Mouse (Mus musculus): ENCODE results near the gene Pfdn6. TPM values are rescaled to one million over a fixed set of nuclear protein-coding genes. Genes with fewer than 3 reads are reported as not detected.
A peak's percentile ranks its signal among the peaks of the same experiment; 100 is the strongest.
"Not testable (repeated sequence)": the region's sequence is repeated elsewhere in the genome, so short reads cannot be mapped to it uniquely, and the experiment has no call there.

Pfdn6 gene
- 29.8 and 35.1 TPM in 2 replicates for polyA plus RNA-seq (2012; rRNA removed)

DNA sequence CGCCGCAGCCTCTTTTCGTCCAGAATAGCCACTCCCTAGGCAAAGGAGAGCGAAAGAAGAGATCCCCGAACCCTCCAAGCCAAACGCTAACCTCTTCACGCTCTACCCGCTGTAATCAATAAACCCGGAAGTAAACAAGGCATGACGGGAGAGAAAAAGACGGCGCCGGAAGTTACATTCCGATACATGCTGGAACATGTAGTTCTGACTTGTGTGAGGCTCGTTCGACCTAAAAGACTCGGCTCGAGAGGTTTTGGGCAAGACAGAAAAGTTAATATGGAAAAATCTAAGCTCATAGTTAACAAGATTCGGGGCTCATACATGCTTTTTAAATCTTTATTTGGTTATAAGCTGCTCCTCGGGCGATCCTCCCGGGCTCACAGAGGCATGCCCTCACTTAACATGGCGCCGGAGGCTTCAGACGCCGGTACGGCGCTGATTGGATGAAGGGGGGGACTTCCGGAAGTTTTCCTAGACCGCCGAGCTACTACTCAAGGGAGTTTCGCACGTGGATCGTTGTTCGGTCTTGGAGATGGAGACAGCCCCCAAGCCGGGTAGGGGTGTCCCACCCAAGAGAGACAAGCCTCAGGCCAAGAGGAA, at the start of gene Pfdn6, which contains the start of gene Wdr46:
TSS of gene Pfdn6 (minus strand) at position 138 of the 600 bp plus-strand sequence.
TSS of gene Wdr46 (plus strand) at position 455 of the 600 bp plus-strand sequence.
- peak within 1 kb of the TSS; percentile 73 for H3K4me3 ChIP-seq (ENCODE audit: control insufficient read depth, insufficient read depth, low read length)
- peaks cover 10% of the 10 kb centered on the region for H3K36me3 ChIP-seq (ENCODE audit: control insufficient read depth, insufficient read depth, low read length)
- 0 out of 2 replicates have a peak, but pooled peaks have one; percentile 10 for TF ChIP-seq POLR2A (IDR thresholded peaks at IDR 0.05; ENCODE audit: control insufficient read depth, extremely low read depth, insufficient read depth, low read length, poor library complexity)
- no peak for TF ChIP-seq CTCF (IDR thresholded peaks at IDR 0.05; ENCODE audit: borderline replicate concordance, control insufficient read depth, extremely low read depth, insufficient read depth, low read length, poor library complexity)
- H3K4me1 ChIP-seq (replicated peaks; ENCODE audit: control insufficient read depth, insufficient read depth, low read length) = peaks cover 20% of the 10 kb centered on the region
- WGBS = under 1% methylated on average over 36 of the region's 36 CpGs
- H3K27me3 ChIP-seq (ENCODE audit: control insufficient read depth, insufficient read depth, low read length) = no peaks in the 10 kb centered on the region
- peak; percentile 87 for DNase-seq
- H3K27ac ChIP-seq (ENCODE audit: control insufficient read depth, insufficient read depth, low read length) = no peak within 1 kb of the TSS

DNA sequence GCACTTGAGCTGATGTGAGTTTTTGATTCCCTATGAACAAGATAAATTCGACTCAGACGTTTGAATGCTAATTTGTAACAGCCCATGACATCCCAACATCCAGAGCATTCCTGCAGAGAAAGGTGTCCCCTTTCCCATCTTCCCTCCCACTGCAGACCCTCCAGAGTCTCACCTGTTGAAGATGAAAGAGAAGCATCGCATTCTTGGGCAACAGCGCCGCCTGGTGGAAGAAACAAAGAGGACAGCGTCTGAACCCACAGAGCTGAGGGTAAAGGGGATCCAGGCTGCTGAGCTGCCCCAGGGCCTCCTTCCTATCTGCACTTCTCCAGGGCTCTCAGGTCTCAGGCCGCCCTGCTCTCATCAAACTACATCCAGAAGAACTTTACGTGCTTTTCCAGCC, 42.0 kb upstream of the Pfdn6 start:
- H3K4me1 ChIP-seq (replicated peaks; ENCODE audit: control insufficient read depth, insufficient read depth, low read length) = peaks cover 28% of the 10 kb centered on the region
- not testable (repeated sequence) for H3K36me3 ChIP-seq (ENCODE audit: control insufficient read depth, insufficient read depth, low read length); H3K27me3 ChIP-seq (ENCODE audit: control insufficient read depth, insufficient read depth, low read length); H3K4me3 ChIP-seq (ENCODE audit: control insufficient read depth, insufficient read depth, low read length); H3K27ac ChIP-seq (ENCODE audit: control insufficient read depth, insufficient read depth, low read length)
- peak; percentile 78 for DNase-seq
- 11% methylated on average over 8 of the region's 8 CpGs for whole genome bisulfite sequencing
- peak; percentile 77; the same call in 1 of the 2 replicates for TF ChIP-seq CTCF (IDR thresholded peaks at IDR 0.05; ENCODE audit: borderline replicate concordance, control insufficient read depth, extremely low read depth, insufficient read depth, low read length, poor library complexity)

DNA sequence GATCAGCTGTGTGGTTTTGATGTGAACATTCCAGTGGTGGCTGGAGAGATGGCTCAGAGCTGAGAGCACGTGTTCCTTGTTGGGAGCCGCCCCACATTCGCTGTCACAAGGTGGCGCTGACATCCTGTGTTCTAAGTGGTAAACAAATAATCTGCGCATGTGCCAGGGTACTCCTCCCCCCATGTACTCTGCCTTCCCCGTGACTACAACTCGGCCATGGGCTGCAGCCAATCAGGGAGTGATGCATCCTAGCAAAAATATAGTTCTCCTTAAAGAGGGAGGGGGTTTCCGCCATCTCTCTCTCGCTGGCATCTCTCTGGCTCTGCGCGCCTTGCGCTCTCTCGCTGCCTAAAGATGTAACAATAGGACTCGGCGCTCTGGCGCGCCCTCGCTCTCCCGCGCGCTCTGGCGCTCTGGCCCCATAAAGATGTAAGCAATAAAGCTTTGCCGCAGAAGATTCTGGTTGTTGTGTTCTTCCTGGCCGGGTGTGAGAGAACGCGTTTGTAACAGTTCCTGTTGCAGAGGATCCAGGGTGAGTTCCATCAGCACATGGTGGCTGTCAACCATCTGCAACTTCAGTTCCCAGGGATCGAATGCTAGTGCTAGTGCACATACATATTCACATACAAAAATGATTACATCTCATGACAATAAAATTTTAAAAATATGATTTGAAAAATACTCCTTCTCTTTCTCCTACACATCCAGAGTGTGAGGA, 41.2 kb upstream of the Pfdn6 start:
- H3K27ac ChIP-seq (ENCODE audit: control insufficient read depth, insufficient read depth, low read length) = peak overlapping the region; percentile 95
- peak; percentile 87 for TF ChIP-seq POLR2A (IDR thresholded peaks at IDR 0.05; ENCODE audit: control insufficient read depth, extremely low read depth, insufficient read depth, low read length, poor library complexity)
- peak; percentile 44; the same call in 1 of the 2 replicates for TF ChIP-seq CTCF (IDR thresholded peaks at IDR 0.05; ENCODE audit: borderline replicate concordance, control insufficient read depth, extremely low read depth, insufficient read depth, low read length, poor library complexity)

DNA sequence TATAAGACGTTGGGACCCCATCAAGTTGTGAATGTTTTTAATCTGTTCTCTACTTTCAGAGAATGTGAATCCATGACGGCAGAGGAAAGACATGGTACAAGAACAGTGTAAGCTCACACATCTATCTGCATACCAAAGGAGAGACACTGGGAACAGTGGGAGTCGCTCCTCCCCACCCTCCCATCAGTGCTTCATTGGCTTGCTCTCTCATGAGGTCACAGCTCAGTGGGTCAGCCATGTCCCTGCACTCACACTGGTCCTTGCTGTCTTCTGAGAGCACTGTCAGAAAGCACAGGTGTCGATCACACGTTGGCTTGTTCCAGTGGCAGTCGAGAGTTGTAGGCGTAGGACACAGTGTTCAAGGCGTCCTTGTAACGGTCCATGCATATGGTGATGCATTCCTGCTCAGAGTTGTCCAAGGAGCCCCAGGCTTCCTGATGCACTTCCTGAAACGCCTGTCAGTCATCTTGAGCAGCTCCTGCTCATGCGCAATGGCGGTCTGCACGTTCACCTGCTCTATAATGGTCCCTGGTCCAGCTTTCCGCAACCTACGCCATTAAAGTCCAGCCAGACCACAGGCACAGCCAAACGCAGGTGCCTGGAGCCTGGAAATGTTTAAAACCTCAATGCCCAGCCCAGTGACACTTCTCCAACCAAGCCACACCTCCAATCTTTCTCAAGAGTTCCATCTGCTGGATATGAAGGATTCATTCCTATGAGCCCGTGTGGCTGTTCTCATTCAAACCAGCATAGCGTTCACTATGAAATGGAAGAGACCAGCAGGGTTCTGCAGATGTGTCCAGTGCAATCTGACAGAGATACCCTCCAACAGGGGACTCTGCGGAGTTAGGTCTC, 40.3 kb upstream of the Pfdn6 start:
- no peak overlapping the region for H3K4me3 ChIP-seq (ENCODE audit: control insufficient read depth, insufficient read depth, low read length)

More for the DNA sequence above, 41.2 kb upstream of the Pfdn6 start:
- H3K4me1 ChIP-seq (replicated peaks; ENCODE audit: control insufficient read depth, insufficient read depth, low read length) = peaks cover 28% of the 10 kb centered on the region
- WGBS = under 1% methylated on average over 27 of the region's 27 CpGs
- H3K4me3 ChIP-seq (ENCODE audit: control insufficient read depth, insufficient read depth, low read length) = peak overlapping the region; percentile 62
- H3K36me3 ChIP-seq (ENCODE audit: control insufficient read depth, insufficient read depth, low read length); H3K27me3 ChIP-seq (ENCODE audit: control insufficient read depth, insufficient read depth, low read length): not testable (repeated sequence)
- DNase-seq = peak; percentile 86

DNA sequence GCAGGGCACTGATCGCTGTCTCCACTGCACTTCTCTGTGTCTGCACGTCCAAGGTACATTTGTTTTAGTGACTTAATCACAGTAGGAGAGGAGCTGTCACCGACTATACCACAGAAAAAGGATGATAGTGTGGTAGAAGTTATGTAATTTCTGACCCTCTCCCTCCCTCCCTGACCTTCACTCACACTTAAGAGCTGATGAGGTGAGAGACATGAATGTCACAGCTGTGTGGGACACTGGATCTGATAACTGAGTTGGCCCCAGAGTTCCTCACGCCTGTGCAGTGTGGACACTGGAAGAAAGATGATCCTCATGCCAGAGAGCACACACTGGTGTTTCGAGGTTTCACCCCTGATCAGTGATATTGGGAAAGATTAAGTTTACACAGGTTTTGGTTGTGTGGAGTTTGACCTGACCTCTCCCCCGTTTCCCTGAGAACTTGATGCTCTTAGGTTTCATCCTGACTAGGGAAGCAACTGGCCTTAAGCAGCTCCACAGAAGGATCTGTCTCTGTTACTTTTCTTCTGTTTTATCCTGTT, 39.4 kb upstream of the Pfdn6 start:
- whole genome bisulfite sequencing = 83% methylated on average over 6 of the region's 6 CpGs
- H3K4me1 ChIP-seq (replicated peaks; ENCODE audit: control insufficient read depth, insufficient read depth, low read length) = peaks cover 28% of the 10 kb centered on the region
- H3K27ac ChIP-seq (ENCODE audit: control insufficient read depth, insufficient read depth, low read length) = peak overlapping the region; percentile 69
- TF ChIP-seq CTCF (IDR thresholded peaks at IDR 0.05; ENCODE audit: borderline replicate concordance, control insufficient read depth, extremely low read depth, insufficient read depth, low read length, poor library complexity) = no peak
- no peak overlapping the region for H3K4me3 ChIP-seq (ENCODE audit: control insufficient read depth, insufficient read depth, low read length)
- DNase-seq = no peak
- H3K27me3 ChIP-seq (ENCODE audit: control insufficient read depth, insufficient read depth, low read length) = no peaks in the 10 kb centered on the region
- H3K36me3 ChIP-seq (ENCODE audit: control insufficient read depth, insufficient read depth, low read length) = no peaks in the 10 kb centered on the region

More for the DNA sequence above, 40.3 kb upstream of the Pfdn6 start:
- no peaks in the 10 kb centered on the region for H3K36me3 ChIP-seq (ENCODE audit: control insufficient read depth, insufficient read depth, low read length)
- H3K27ac ChIP-seq (ENCODE audit: control insufficient read depth, insufficient read depth, low read length) = peak overlapping the region; percentile 55
- no peak for DNase-seq
- no peak for TF ChIP-seq CTCF (IDR thresholded peaks at IDR 0.05; ENCODE audit: borderline replicate concordance, control insufficient read depth, extremely low read depth, insufficient read depth, low read length, poor library complexity)
- TF ChIP-seq POLR2A (IDR thresholded peaks at IDR 0.05; ENCODE audit: control insufficient read depth, extremely low read depth, insufficient read depth, low read length, poor library complexity) = no peak
- H3K27me3 ChIP-seq (ENCODE audit: control insufficient read depth, insufficient read depth, low read length) = no peaks in the 10 kb centered on the region
- WGBS = 86% methylated on average over 19 of the region's 19 CpGs
- H3K4me1 ChIP-seq (replicated peaks; ENCODE audit: control insufficient read depth, insufficient read depth, low read length) = peaks cover 28% of the 10 kb centered on the region

DNA sequence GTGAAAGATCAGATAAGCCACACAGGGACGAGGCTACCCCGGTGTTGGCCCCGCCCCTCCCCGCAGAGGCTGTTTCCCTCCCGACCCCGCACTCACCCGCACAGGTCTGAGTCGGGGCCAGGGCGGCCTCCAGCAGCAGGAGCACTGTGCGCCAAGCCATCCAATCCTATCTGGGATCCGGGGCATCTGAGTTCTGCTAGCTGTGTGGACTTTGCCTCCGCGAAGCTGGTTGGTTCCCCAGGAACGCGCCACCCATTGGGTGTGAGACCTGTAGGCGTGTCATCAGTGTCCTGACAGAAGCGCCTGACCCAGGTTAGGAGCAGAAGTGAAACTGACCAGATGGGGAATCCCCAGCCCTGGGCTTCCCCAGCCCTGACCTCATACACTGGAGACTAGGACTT, 38.5 kb upstream of the Pfdn6 start:
- WGBS = 1% methylated on average over 17 of the region's 17 CpGs
- TF ChIP-seq POLR2A (IDR thresholded peaks at IDR 0.05; ENCODE audit: control insufficient read depth, extremely low read depth, insufficient read depth, low read length, poor library complexity) (no peak), CTCF (IDR thresholded peaks at IDR 0.05; ENCODE audit: borderline replicate concordance, control insufficient read depth, extremely low read depth, insufficient read depth, low read length, poor library complexity) (no peak)
- Histone ChIP-seq H3K4me3 (ENCODE audit: control insufficient read depth, insufficient read depth, low read length) (peak overlapping the region; percentile 58), H3K4me1 (replicated peaks; ENCODE audit: control insufficient read depth, insufficient read depth, low read length) (peaks cover 28% of the 10 kb centered on the region), H3K27me3 (ENCODE audit: control insufficient read depth, insufficient read depth, low read length) (no peaks in the 10 kb centered on the region), H3K36me3 (ENCODE audit: control insufficient read depth, insufficient read depth, low read length) (no peaks in the 10 kb centered on the region), H3K27ac (ENCODE audit: control insufficient read depth, insufficient read depth, low read length) (peak overlapping the region; percentile 69)
- peak; percentile 51 for DNase-seq
